In the genomic region with DNA sequence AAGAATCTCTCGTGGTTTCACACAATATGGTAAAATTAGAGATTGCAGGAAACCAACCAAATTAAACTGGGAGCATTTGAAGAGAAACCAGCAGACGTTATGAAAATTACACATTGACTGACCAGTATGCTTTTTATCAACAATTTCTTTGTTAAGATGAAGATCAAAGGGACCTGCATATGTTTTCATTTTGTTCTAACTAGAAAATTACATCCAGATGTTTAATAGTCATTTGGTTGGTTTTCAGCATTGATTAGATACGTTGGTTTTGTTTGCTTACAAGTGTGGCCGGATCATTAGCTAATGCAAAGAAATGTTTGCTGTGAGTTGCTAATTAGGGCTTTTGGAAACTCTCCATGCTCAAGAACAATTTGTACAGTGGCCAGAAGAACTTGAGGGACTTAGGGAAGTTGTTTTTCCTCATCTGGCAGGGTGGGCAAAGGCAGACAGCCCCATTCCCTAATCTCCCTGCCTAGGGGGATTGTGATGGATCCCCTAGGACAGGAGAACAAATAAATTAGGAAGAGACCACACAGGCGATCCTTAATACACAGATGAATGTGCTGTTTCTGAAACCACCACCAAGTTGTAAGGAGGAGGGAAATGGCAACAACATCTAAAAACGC, we compare ENCODE assay signal across 9 mouse cellular contexts. TPM values are rescaled to one million over a fixed set of nuclear protein-coding genes. Genes with fewer than 3 reads are reported as not detected.
DNase-seq lines count a peak whose midpoint lies in the region; ATAC-seq lines count a peak whose summit lies in the region.
"Had no signal": no experiment of that assay in that cellular context is flagged by ENCODE, and none has a peak within 500 bp of the region (broad histone marks: within the 10 kb centered on the region; RNA-seq: fewer than 3 reads in every experiment).

No protein-coding gene starts in this region.

- no peak overlapping the region for H3K9ac ChIP-seq in lung, embryonic 16.5 days (ENCODE audit: low read length)
- H3K9ac ChIP-seq in stomach, embryonic 15.5 days: no peak overlapping the region

- WGBS in lung, embryonic 16.5 days: 20% methylated on average over 6 of the region's 6 CpGs
- 25% methylated on average over 6 of the region's 6 CpGs for WGBS in forebrain, embryonic 10.5 days
- 9% methylated on average over 6 of the region's 6 CpGs for WGBS in limb, embryonic 10.5 days
- 31% methylated on average over 6 of the region's 6 CpGs for WGBS in stomach, embryonic 15.5 days

- H3K27me3 ChIP-seq in lung, embryonic 16.5 days (ENCODE audit: control insufficient read depth, insufficient read depth, low read depth, low read length): no peaks in the 10 kb centered on the region; the same call in 1 of the 2 replicates
- peaks cover 24% of the 10 kb centered on the region for H3K27me3 ChIP-seq in forebrain, embryonic 10.5 days (ENCODE audit: poor library complexity, severe bottlenecking)
- peaks cover 9% of the 10 kb centered on the region for H3K27me3 ChIP-seq in limb, embryonic 10.5 days (ENCODE audit: low read depth, poor library complexity, severe bottlenecking)
- H3K27me3 ChIP-seq in stomach, embryonic 15.5 days (replicated peaks): no peaks in the 10 kb centered on the region

- no peak overlapping the region for H3K27ac ChIP-seq in lung, embryonic 16.5 days (ENCODE audit: low read length)
- 0 out of 2 replicates have a peak overlapping the region, but pooled peaks have one; percentile 4 for H3K27ac ChIP-seq in forebrain, embryonic 10.5 days
- H3K27ac ChIP-seq in limb, embryonic 10.5 days: peak overlapping the region; percentile 66
- H3K27ac ChIP-seq in stomach, embryonic 15.5 days: 0 out of 2 replicates have a peak overlapping the region, but pooled peaks have one; percentile 11

- intact Hi-C loops in heart, postnatal 10 days (cut with DNase I): no loop called here

- no peaks in the 10 kb centered on the region for H3K36me3 ChIP-seq in lung, embryonic 16.5 days (ENCODE audit: control insufficient read depth, insufficient read depth, low read length)
- no peaks in the 10 kb centered on the region for H3K36me3 ChIP-seq in forebrain, embryonic 10.5 days (replicated peaks)
- no peaks in the 10 kb centered on the region for H3K36me3 ChIP-seq in limb, embryonic 10.5 days
- no peaks in the 10 kb centered on the region for H3K36me3 ChIP-seq in stomach, embryonic 15.5 days

- ATAC-seq in lung, embryonic 16.5 days (ENCODE audit: low read depth): no peak
- ATAC-seq in stomach, embryonic 15.5 days (ENCODE audit: insufficient read depth, low FRiP score, low read depth): no peak

- H3K9me3 ChIP-seq in lung, embryonic 16.5 days (ENCODE audit: control insufficient read depth, low read length): no peaks in the 10 kb centered on the region
- no peaks in the 10 kb centered on the region for H3K9me3 ChIP-seq in forebrain, embryonic 10.5 days
- H3K9me3 ChIP-seq in limb, embryonic 10.5 days (replicated peaks): no peaks in the 10 kb centered on the region
- no peaks in the 10 kb centered on the region for H3K9me3 ChIP-seq in stomach, embryonic 15.5 days

- no peak for DNase-seq in lung, postnatal 10 days
- no peak for DNase-seq in forebrain, embryonic 10.5 days (ENCODE audit: extremely low spot score, low spot score)
- peak; percentile 48 for DNase-seq in limb, embryonic 10.5 days (ENCODE audit: low spot score)
- no peak for DNase-seq in layer of hippocampus, postnatal 36 days
- DNase-seq in heart, postnatal 10 days: no peak
- DNase-seq: cerebellum, postnatal 10 days; thymus, postnatal 4 days had no signal

- H3K4me1 ChIP-seq in lung, embryonic 16.5 days (replicated peaks; ENCODE audit: control insufficient read depth, insufficient read depth, low read length): no peaks in the 10 kb centered on the region
- H3K4me1 ChIP-seq in forebrain, embryonic 10.5 days: peaks cover 33% of the 10 kb centered on the region
- H3K4me1 ChIP-seq in limb, embryonic 10.5 days: peaks cover 34% of the 10 kb centered on the region
- H3K4me1 ChIP-seq in stomach, embryonic 15.5 days: no peaks in the 10 kb centered on the region; the same call in 1 of the 2 replicates

- peak overlapping the region; percentile 13 for H3K4me2 ChIP-seq in lung, embryonic 16.5 days (ENCODE audit: low read depth, low read length)
- H3K4me2 ChIP-seq in stomach, embryonic 15.5 days: peak overlapping the region; percentile 4; the same call in 1 of the 2 replicates

- H3K4me3 ChIP-seq in lung, embryonic 16.5 days (ENCODE audit: low read length): no peak overlapping the region
- peak overlapping the region; percentile 96 for H3K4me3 ChIP-seq in forebrain, embryonic 10.5 days
- H3K4me3 ChIP-seq in limb, embryonic 10.5 days: peak overlapping the region; percentile 90
- H3K4me3 ChIP-seq in stomach, embryonic 15.5 days (replicated peaks): no peak overlapping the region

RNA-seq across cellular contexts. Expression of a gene that starts 3.8 kb away (rescaled TPM):
- 15.4 and 15.7 TPM in 2 replicates for polyA plus RNA-seq in lung, embryonic 16.5 days (2015; fragmentation: Nextera tagmentation; extraction: Ambion mirVana)
- 39.2 and 39.8 TPM in 2 replicates for polyA plus RNA-seq in forebrain, embryonic 10.5 days (2016; fragmentation: Nextera tagmentation; extraction: Ambion mirVana)
- polyA plus RNA-seq in limb, embryonic 10.5 days (2016; fragmentation: Nextera tagmentation; extraction: Ambion mirVana): 25.0 and 29.0 TPM in 2 replicates
- polyA plus RNA-seq in stomach, embryonic 15.5 days (2015; fragmentation: Nextera tagmentation; extraction: Ambion mirVana): 17.8 and 22.3 TPM in 2 replicates
- total RNA-seq in layer of hippocampus, postnatal 36 days (2021): 10 to 100 TPM; 70.6 to 82.8 TPM
- total RNA-seq in heart, postnatal 10 days (2021): 10 to 100 TPM; 12.3 to 14.2 TPM

Comparison
In these comparisons a context has a peak if more than half of its experiments do, and no peak if none do; other contexts are left out.
1. H3K4me3 ChIP-seq: peak in forebrain, embryonic 10.5 days (single experiment) and limb, embryonic 10.5 days (single experiment); none in lung, embryonic 16.5 days (single experiment) and stomach, embryonic 15.5 days (single experiment).